Mouse (Mus musculus): ENCODE results near the gene Lsm2. TPM values are rescaled to one million over a fixed set of nuclear protein-coding genes. Genes with fewer than 3 reads are reported as not detected.
"Not testable (repeated sequence)": the region's sequence is repeated elsewhere in the genome, so short reads cannot be mapped to it uniquely, and the experiment has no call there.

Gene Lsm2
- polyA plus RNA-seq, 1 experiment from 2014 or later, result 163 TPM

DNA sequence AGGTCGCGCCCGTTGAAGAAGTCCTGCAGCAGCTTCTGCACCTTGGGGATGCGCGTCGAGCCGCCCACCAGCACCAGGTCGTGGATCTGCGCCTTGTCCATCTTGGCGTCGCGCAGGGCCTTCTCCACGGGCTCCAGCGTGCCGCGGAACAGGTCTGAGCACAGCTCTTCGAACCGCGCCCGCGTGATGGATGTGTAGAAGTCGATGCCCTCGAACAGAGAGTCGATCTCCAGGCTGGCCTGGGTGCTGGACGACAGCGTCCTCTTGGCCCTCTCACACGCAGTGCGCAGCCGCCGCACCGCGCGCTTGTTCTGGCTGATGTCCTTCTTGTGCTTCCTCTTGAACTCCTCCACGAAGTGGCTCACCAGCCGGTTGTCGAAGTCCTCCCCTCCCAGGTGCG lies 10.8 kb upstream of the Lsm2 start:
- not testable (repeated sequence) for H3K9me3 ChIP-seq (replicated peaks); H3K36me3 ChIP-seq; H3K27ac ChIP-seq (replicated peaks); H3K4me3 ChIP-seq (replicated peaks); ATAC-seq (ENCODE audit: insufficient number of reproducible peaks, low FRiP score, low TSS enrichment, low read depth); H3K4me2 ChIP-seq (replicated peaks); H3K9ac ChIP-seq; H3K4me1 ChIP-seq
- H3K27me3 ChIP-seq, result peaks cover 25% of the 10 kb centered on the region
- 36% methylated on average over 21 of the region's 37 CpGs for WGBS

DNA sequence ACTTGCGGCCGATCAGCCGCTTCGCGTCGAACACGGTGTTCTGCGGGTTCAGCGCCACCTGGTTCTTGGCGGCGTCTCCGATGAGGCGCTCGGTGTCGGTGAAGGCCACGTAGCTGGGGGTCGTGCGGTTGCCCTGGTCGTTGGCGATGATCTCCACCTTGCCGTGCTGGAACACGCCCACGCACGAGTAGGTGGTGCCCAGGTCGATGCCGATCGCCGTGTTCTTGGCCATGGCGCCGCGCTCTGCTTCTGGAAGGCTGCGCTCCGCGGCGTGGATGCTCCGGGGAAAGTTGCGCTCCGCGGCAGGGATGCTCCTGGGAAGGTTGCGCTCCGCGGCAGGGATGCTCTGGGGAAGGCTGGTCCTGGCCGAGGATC lies 10.0 kb upstream of the Lsm2 start:
- whole genome bisulfite sequencing, result under 1% methylated on average over 29 of the region's 43 CpGs
- H3K9ac ChIP-seq; H3K4me1 ChIP-seq; H3K9me3 ChIP-seq (replicated peaks); H3K27ac ChIP-seq (replicated peaks); H3K36me3 ChIP-seq: not testable (repeated sequence)
- peak overlapping the region; percentile 71 for H3K4me2 ChIP-seq (replicated peaks)
- ATAC-seq (ENCODE audit: insufficient number of reproducible peaks, low FRiP score, low TSS enrichment, low read depth), result peak; percentile 48; the same call in 1 of the 2 replicates
- H3K4me3 ChIP-seq (replicated peaks), result peak overlapping the region; percentile 45
- H3K27me3 ChIP-seq, result peaks cover 25% of the 10 kb centered on the region

DNA sequence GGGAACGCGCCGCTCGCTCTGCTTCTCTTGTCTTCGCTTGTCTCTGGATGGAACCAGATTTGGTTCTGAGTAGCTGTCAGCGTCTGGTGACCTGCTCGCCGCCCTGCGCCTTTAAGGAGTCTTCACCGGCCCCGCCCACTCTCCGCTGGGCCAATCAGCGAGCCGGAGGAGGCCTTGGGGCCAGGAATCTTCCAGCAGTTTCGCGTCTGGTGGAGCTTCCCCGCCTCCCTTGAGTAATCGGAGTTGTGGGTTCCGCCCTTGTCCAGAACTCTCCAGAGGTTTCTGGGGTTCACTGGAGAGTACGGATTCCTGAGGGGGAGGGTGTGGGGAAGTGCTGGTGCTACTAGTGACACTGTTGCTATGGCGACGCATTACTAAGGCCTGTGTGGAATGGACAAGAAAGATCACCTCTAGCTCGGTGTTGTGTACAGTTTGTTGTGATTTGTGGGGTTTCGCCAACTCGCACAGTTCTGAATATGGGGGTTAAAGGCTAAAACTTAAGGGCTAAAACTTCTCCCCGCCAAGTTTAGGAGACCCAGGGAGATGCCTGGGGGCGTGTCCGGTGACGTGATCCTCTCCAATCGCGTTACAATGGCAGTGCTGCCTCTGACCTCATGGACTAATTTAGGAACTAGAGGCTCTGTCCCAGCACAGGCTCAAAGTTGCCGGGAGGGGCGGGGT lies 9.5 kb upstream of the Lsm2 start, which contains the start of the genes Hspa1a and Hspa1l:
TSS of gene Hspa1a (minus strand) at position 88 of the 681 bp plus-strand sequence.
TSS of gene Hspa1l (plus strand) at position 635 of the 681 bp plus-strand sequence.
- Histone ChIP-seq H3K4me3 (replicated peaks) (peak within 1 kb of the TSS; percentile 45), H3K27me3 (peaks cover 25% of the 10 kb centered on the region), H3K27ac (replicated peaks) (peak within 1 kb of the TSS; percentile 49; the same call in 1 of the 2 replicates), H3K4me2 (replicated peaks) (peak within 1 kb of the TSS; percentile 71)
- not testable (repeated sequence) for H3K4me1 ChIP-seq; H3K9ac ChIP-seq; H3K9me3 ChIP-seq (replicated peaks); H3K36me3 ChIP-seq
- under 1% methylated on average over 28 of the region's 33 CpGs for WGBS
- peak; percentile 94 for ATAC-seq (ENCODE audit: insufficient number of reproducible peaks, low FRiP score, low TSS enrichment, low read depth)

DNA sequence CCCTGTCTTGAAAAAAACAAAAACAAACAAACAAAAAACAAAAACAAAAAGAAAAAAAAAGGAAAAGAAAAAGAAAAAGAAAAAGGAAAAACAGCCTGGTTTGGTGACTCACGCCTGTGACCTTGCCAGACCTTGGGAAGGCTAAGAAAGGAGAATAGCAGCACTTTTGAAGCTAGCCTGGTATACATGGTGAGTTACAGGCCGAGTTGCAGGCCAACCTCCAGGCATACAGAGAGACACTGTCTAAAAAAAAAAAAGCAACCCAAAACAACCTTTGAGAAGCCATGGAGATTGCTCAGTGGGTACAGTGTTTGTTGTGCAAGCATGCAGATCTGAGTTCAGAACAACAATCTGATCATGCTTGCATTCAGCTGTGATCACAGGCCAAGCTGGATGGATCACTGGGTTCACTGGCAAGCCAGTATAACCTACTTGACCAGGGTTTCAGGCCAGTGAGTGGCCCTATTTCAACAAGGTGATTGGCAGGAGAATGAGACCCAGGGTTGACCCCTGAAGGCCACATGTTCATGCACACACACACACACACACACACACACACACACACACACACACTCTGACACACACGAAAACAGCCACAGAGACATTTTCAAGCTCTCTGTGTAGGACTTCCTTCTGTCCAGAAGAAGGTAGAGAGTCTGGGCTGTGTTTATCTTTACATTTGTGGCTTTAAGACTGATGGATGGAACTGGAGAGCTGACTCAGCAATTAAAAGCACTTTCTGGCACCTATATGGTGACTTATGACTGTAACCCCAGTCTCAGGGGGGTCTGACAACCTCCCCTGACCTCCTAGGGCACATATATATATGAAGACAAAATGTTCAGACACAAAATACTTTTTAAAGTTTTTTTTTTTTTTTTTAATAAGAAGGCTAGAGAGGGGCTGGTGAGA lies 5.8 kb upstream of the Lsm2 start:
- ATAC-seq (ENCODE audit: insufficient number of reproducible peaks, low FRiP score, low TSS enrichment, low read depth), result no peak

DNA sequence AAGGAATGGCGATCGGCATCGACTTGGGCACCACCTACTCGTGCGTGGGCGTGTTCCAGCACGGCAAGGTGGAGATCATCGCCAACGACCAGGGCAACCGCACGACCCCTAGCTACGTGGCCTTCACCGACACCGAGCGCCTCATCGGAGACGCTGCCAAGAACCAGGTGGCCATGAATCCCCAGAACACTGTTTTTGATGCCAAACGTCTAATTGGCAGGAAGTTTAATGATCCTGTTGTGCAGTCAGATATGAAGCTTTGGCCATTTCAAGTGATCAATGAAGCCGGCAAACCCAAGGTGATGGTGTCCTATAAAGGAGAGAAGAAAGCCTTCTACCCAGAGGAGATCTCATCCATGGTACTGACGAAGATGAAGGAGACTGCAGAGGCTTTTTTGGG lies 4.7 kb upstream of the Lsm2 start:
- no peak overlapping the region for H3K27ac ChIP-seq (replicated peaks)
- H3K4me2 ChIP-seq (replicated peaks), result no peak overlapping the region
- H3K36me3 ChIP-seq, result no peaks in the 10 kb centered on the region
- 93% methylated on average over 20 of the region's 20 CpGs for WGBS
- no peak for ATAC-seq (ENCODE audit: insufficient number of reproducible peaks, low FRiP score, low TSS enrichment, low read depth)
- H3K27me3 ChIP-seq, result no peaks in the 10 kb centered on the region
- no peaks in the 10 kb centered on the region for H3K9me3 ChIP-seq (replicated peaks)
- H3K4me1 ChIP-seq, result peaks cover 10% of the 10 kb centered on the region
- no peak overlapping the region for H3K4me3 ChIP-seq (replicated peaks)
- H3K9ac ChIP-seq, result no peak overlapping the region

More for the DNA sequence above, 5.8 kb upstream of the Lsm2 start:
- Histone ChIP-seq H3K27ac (replicated peaks) (no peak overlapping the region), H3K4me2 (replicated peaks) (no peak overlapping the region), H3K9ac (no peak overlapping the region), H3K4me3 (replicated peaks) (no peak overlapping the region), H3K4me1 (peaks cover 7% of the 10 kb centered on the region), H3K9me3 (replicated peaks) (no peaks in the 10 kb centered on the region), H3K36me3 (no peaks in the 10 kb centered on the region), H3K27me3 (no peaks in the 10 kb centered on the region)
- 69% methylated on average over 3 of the region's 3 CpGs for WGBS

DNA sequence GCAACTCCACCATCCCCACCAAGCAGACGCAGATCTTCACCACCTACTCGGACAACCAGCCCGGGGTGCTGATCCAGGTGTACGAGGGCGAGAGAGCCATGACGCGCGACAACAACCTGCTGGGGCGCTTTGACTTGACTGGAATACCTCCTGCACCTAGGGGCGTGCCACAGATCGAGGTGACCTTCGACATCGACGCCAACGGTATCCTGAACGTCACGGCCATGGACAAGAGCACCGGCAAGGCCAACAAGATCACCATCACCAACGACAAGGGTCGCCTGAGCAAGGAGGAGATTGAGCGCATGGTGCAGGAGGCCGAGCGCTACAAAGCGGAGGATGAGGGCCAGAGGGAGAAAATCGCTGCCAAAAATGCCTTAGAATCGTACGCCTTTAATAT lies 3.4 kb upstream of the Lsm2 start:
- 92% methylated on average over 27 of the region's 27 CpGs for WGBS
- no peak overlapping the region for H3K4me2 ChIP-seq (replicated peaks)
- H3K36me3 ChIP-seq, result no peaks in the 10 kb centered on the region
- no peak overlapping the region for H3K27ac ChIP-seq (replicated peaks)
- no peak overlapping the region for H3K4me3 ChIP-seq (replicated peaks)
- no peaks in the 10 kb centered on the region for H3K27me3 ChIP-seq
- ATAC-seq (ENCODE audit: insufficient number of reproducible peaks, low FRiP score, low TSS enrichment, low read depth), result no peak
- H3K9ac ChIP-seq, result no peak overlapping the region
- peaks cover 14% of the 10 kb centered on the region for H3K4me1 ChIP-seq
- no peaks in the 10 kb centered on the region for H3K9me3 ChIP-seq (replicated peaks)

DNA sequence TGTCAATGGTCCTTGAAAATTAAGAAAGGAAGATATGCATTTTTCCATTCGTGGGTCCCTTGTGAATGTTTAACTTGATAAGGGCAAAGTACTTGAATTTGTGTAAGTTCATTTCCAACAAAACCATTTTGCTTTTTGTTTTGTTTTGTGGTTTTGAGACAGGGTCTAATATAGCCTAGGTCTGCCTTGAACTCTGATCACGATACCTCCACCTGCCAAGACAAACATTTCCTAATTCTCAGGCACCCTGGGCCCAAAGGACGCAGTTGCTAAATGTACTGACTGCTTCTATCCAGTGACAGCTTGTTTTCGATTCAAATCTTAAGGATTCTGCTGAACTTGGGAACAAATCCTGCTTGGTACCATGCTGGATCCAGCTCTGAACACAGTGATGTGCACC lies 2.0 kb upstream of the Lsm2 start:
- H3K4me3 ChIP-seq (replicated peaks), result no peak overlapping the region
- H3K4me2 ChIP-seq (replicated peaks), result no peak overlapping the region
- no peaks in the 10 kb centered on the region for H3K27me3 ChIP-seq
- H3K4me1 ChIP-seq, result peaks cover 14% of the 10 kb centered on the region
- H3K9me3 ChIP-seq (replicated peaks), result no peaks in the 10 kb centered on the region
- no peaks in the 10 kb centered on the region for H3K36me3 ChIP-seq
- no peak overlapping the region for H3K9ac ChIP-seq
- 90% methylated on average over 4 of the region's 4 CpGs for WGBS
- no peak for ATAC-seq (ENCODE audit: insufficient number of reproducible peaks, low FRiP score, low TSS enrichment, low read depth)
- no peak overlapping the region for H3K27ac ChIP-seq (replicated peaks)

DNA sequence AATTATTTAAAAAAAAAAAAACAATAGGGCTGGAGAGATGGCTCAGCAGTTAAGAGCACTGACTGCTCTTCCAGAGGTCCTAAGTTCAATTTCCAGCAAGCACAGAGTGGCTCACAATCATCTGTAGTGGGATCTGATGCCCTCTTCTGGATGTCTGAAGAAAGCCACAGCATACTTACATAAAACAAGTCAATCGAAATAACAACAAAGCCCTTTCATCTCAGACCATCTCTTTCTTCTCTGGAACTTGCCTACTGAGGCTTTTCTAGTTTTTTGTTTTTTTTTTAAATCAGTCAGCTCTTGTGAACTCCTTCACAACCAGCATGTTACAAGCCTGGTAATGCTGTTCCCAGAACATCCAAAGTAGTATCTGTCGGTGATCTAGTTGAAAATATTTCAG lies 1.0 kb upstream of the Lsm2 start:
- Histone ChIP-seq H3K4me1 (peaks cover 14% of the 10 kb centered on the region), H3K36me3 (peaks cover 8% of the 10 kb centered on the region), H3K4me2 (replicated peaks) (peak overlapping the region; percentile 87), H3K9me3 (replicated peaks) (no peaks in the 10 kb centered on the region), H3K4me3 (replicated peaks) (peak overlapping the region; percentile 88), H3K9ac (peak overlapping the region; percentile 90; the same call in 1 of the 2 replicates), H3K27me3 (no peaks in the 10 kb centered on the region), H3K27ac (replicated peaks) (peak overlapping the region; percentile 99)
- WGBS, result 6% methylated on average over 2 of the region's 2 CpGs
- ATAC-seq (ENCODE audit: insufficient number of reproducible peaks, low FRiP score, low TSS enrichment, low read depth), result no peak

DNA sequence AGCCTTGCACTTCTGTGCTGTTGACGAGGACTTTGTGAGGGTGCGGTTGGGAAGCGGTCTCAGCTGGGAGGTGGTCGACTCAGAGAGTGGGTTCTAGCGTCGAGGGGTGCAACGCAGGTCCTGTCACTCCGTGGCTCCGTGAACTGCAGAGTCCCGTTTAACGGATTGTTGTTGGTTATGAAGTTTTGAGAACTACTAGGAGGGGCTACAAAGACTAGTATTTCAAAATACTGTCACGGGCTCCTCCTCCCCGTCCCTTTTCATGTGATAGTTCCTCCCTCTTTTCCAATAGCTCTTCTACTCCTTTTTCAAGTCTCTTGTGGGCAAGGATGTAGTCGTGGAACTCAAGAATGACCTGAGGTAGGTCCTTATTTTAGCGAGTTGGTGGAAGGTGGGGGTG lies 666 bp downstream of the Lsm2 start:
- Histone ChIP-seq H3K4me3 (replicated peaks) (peak overlapping the region; percentile 88), H3K4me1 (peaks cover 14% of the 10 kb centered on the region), H3K4me2 (replicated peaks) (peak overlapping the region; percentile 87), H3K9ac (peak overlapping the region; percentile 90), H3K27ac (replicated peaks) (peak overlapping the region; percentile 99), H3K27me3 (no peaks in the 10 kb centered on the region), H3K9me3 (replicated peaks) (no peaks in the 10 kb centered on the region), H3K36me3 (peaks cover 20% of the 10 kb centered on the region)
- ATAC-seq (ENCODE audit: insufficient number of reproducible peaks, low FRiP score, low TSS enrichment, low read depth), result no peak; the same call in 1 of the 2 replicates
- WGBS, result 0% methylated on average over 15 of the region's 15 CpGs

DNA sequence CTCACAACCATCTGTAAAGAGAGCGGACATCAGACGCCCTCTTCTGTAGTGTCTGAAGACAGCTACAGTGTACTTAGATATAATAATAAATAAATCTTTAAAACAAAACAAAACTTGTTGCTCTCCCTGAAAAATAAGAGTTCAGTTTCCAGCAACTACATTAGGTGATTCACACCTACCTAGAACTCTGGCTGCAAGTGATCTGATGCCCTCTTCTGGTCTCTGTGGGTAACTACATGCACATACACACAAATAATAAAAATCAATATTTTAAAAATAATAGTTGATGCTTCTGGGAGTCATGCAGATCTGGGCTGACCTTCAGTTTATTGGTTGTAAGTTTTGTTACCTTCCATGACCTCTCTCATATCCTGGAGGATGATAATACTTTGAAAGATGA lies 2.6 kb downstream of the Lsm2 start:
- Histone ChIP-seq H3K36me3 (peaks cover 24% of the 10 kb centered on the region), H3K27me3 (no peaks in the 10 kb centered on the region), H3K9ac (no peak overlapping the region), H3K27ac (replicated peaks) (no peak overlapping the region), H3K4me2 (replicated peaks) (no peak overlapping the region), H3K4me1 (peaks cover 14% of the 10 kb centered on the region), H3K4me3 (replicated peaks) (no peak overlapping the region), H3K9me3 (replicated peaks) (no peaks in the 10 kb centered on the region)
- WGBS, result 90% methylated on average over 2 of the region's 2 CpGs
- no peak for ATAC-seq (ENCODE audit: insufficient number of reproducible peaks, low FRiP score, low TSS enrichment, low read depth)

DNA sequence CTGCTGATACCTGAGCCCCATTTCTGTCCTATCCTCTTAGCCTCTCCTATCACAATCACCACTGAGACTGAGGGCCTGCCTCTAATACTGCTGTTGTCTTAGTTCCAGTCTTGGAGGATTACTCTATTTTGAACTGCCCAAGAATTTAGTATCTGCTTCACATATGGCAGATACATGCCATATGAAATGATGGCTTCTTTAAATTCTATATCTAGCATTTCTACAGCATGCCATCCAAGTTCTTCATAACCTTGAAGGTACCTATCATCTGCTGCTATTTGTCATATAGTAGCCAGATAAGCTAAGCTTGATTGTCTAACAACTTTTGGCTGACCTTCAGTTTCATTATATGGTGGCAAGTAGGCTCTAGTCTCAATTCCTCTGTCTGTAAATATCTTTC lies 13.1 kb downstream of the Lsm2 start:
- Histone ChIP-seq H3K27me3 (no peaks in the 10 kb centered on the region), H3K4me3 (replicated peaks) (no peak overlapping the region), H3K36me3 (peaks cover 32% of the 10 kb centered on the region), H3K9me3 (replicated peaks) (no peaks in the 10 kb centered on the region), H3K4me1 (peaks cover 22% of the 10 kb centered on the region), H3K9ac (no peak overlapping the region), H3K4me2 (replicated peaks) (no peak overlapping the region), H3K27ac (replicated peaks) (no peak overlapping the region)
- ATAC-seq (ENCODE audit: insufficient number of reproducible peaks, low FRiP score, low TSS enrichment, low read depth), result no peak
